Mouse (Mus musculus): ENCODE measurements around the gene Med11. TPM values are rescaled to one million over a fixed set of nuclear protein-coding genes. Genes with fewer than 3 reads are reported as not detected.

The Med11 gene
- polyA plus RNA-seq, 1 experiment from 2014 or later = 51.6 TPM

DNA sequence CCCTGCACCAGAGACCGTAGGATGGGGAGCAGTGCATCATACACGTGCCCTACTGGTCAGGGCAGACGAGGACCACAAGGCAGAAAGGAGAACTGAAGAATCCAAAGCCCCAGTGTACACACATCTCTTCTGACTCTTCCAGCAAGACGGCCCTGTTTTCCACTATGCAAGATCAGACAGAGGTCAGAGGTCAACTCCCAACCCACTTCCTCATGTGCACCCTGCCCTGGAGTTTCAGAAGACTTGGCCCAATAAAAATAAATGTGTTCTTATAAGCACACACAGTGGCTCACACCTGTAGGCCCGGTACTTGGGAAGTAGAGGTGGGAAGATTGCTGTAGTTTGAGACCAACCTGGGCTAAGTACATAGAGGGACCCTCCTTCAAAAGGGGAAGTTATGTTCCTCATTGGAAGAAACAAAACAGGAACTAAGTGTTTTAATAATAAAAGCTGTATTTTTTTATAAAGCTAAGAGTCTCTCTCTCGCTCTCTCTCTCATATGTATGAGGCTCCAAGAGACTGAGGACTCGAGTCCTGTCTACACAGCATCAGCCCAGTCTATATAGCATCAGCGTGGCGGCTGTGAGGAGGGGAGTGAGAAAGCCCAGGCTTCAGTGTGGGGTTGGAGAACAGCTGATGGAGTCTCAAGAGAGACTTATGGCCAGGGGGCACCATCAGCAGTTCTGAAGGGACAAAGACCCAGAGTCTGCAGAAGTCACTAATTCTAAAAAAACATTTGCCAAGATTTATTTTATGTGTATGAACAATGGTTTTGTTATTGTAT, 1.7 kb downstream of the Med11 start:
- DNase-seq (ENCODE audit: low spot score) = no peak
- Histone ChIP-seq H3K4me3 (ENCODE audit: low read depth, low read length) (no peak overlapping the region), H3K9me3 (ENCODE audit: control insufficient read depth, low read length) (no peaks in the 10 kb centered on the region), H3K27ac (ENCODE audit: low read depth) (no peak overlapping the region; the same call in 1 of the 2 replicates), H3K9ac (ENCODE audit: low read length) (no peak overlapping the region), H3K36me3 (ENCODE audit: control insufficient read depth, insufficient read depth, low read length) (peaks cover 13% of the 10 kb centered on the region; the same call in 1 of the 2 replicates), H3K27me3 (replicated peaks; ENCODE audit: control insufficient read depth, insufficient read depth, low read length) (peaks cover 1% of the 10 kb centered on the region), H3K4me1 (replicated peaks; ENCODE audit: control insufficient read depth, insufficient read depth, low read length) (peaks cover 16% of the 10 kb centered on the region), H3K4me2 (ENCODE audit: low read length) (no peak overlapping the region; the same call in 1 of the 2 replicates)
- WGBS = 89% methylated on average over 9 of the region's 9 CpGs
- ATAC-seq (replicated peaks; ENCODE audit: low FRiP score, low TSS enrichment, low read depth) = no peak

DNA sequence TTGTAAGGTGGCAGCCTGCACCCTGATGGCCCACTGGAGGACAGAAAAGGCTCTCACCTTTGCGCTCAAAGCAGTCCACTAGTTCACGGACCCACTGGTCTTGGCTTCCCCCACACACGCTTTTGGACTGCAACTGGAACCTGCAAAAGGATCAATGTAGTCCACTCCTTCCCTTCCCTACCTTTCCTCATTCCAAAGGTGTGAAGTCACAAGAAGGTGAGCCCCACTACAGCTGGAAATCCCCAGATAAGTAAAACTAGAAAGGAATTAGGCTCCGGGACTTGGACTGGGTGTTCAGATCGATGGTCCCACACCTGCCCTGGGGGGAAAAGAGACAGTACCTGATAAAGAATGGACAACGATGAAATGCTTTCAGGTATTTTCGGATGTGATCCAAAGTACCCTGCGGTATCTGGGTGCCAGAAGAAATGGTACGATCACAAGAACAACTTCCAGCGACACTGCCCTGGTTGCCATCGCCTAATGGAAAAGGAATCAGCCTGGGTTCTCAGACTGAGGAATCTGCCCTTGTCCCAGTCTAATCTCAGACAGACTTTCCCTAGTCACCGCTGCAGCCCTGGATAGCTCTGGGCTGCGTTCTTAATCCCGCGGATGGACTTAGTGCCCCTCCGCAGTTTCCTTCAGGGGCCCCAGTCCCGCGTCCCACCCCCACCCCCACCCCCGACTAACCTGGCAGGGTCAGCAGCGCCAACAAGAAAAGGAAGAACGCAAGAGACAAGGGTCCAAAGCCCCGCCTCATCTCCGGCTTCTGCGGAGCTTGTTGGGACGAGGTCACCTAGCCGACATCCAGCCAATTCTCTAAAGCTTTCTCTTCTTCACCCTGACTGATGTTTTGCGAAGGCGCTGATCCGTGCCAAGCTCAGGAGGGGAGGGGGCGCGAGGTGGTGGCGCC, 7.2 kb downstream of the Med11 start, which contains the start of gene Zmynd15:
Gene Zmynd15, plus strand, starts transcription at position 746 of the 913 bp plus-strand sequence.
- DNase-seq (ENCODE audit: low spot score) = peak; percentile 75
- Histone ChIP-seq H3K27me3 (replicated peaks; ENCODE audit: control insufficient read depth, insufficient read depth, low read length) (peaks cover 18% of the 10 kb centered on the region), H3K9ac (ENCODE audit: low read length) (peak within 1 kb of the TSS; percentile 60), H3K36me3 (ENCODE audit: control insufficient read depth, insufficient read depth, low read length) (0 out of 2 replicates have a peak, but pooled peaks cover 4% of the 10 kb centered on the region), H3K9me3 (ENCODE audit: control insufficient read depth, low read length) (no peaks in the 10 kb centered on the region), H3K4me1 (replicated peaks; ENCODE audit: control insufficient read depth, insufficient read depth, low read length) (peaks cover under 1% of the 10 kb centered on the region), H3K4me2 (ENCODE audit: low read length) (peak within 1 kb of the TSS; percentile 100), H3K4me3 (ENCODE audit: low read depth, low read length) (peak within 1 kb of the TSS; percentile 62), H3K27ac (ENCODE audit: low read depth) (peak within 1 kb of the TSS; percentile 9; the same call in 1 of the 2 replicates)
- WGBS = 18% methylated on average over 32 of the region's 32 CpGs
- 0 out of 2 replicates have a peak, but pooled peaks have one; percentile 22 for ATAC-seq (replicated peaks; ENCODE audit: low FRiP score, low TSS enrichment, low read depth)

DNA sequence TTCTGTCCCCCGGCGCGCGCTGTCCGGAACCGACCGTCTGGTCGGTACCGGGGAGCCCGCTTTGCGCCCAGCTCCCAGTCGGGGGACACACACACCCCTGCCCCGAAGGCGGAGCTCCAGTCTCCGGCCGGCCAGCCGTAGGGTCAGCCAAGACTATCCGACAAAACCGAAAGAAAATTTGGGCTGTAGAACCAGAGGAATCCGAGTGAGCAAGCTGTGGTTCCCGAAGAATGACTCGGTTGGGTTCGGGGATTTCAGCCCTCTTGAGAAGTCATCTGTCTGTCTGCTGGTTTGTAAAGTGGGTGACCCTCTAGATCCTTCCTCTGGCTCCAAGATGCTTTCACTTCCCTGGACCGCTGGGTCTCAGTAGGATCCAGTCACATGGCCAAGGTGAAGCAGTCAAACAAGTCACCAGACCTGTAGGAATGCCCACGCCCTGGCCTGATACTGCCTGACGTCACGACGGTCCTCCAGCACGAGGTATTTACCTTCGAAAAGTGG, 7.9 kb downstream of the Med11 start, which contains the start of gene Cxcl16:
Gene Cxcl16, minus strand, starts transcription at position 384 of the 501 bp plus-strand sequence.
- H3K36me3 ChIP-seq (ENCODE audit: control insufficient read depth, insufficient read depth, low read length) = no peaks in the 10 kb centered on the region
- peak within 1 kb of the TSS; percentile 60 for H3K9ac ChIP-seq (ENCODE audit: low read length)
- 4% methylated on average over 30 of the region's 30 CpGs for WGBS
- H3K4me3 ChIP-seq (ENCODE audit: low read depth, low read length) = peak within 1 kb of the TSS; percentile 62
- H3K9me3 ChIP-seq (ENCODE audit: control insufficient read depth, low read length) = no peaks in the 10 kb centered on the region
- H3K27ac ChIP-seq (ENCODE audit: low read depth) = peak within 1 kb of the TSS; percentile 9; the same call in 1 of the 2 replicates
- peaks cover 24% of the 10 kb centered on the region for H3K27me3 ChIP-seq (replicated peaks; ENCODE audit: control insufficient read depth, insufficient read depth, low read length)
- peak; percentile 73 for ATAC-seq (replicated peaks; ENCODE audit: low FRiP score, low TSS enrichment, low read depth)
- H3K4me2 ChIP-seq (ENCODE audit: low read length) = peak within 1 kb of the TSS; percentile 100
- no peaks in the 10 kb centered on the region; the same call in none of the 2 replicates for H3K4me1 ChIP-seq (replicated peaks; ENCODE audit: control insufficient read depth, insufficient read depth, low read length)
- DNase-seq (ENCODE audit: low spot score) = no peak

DNA sequence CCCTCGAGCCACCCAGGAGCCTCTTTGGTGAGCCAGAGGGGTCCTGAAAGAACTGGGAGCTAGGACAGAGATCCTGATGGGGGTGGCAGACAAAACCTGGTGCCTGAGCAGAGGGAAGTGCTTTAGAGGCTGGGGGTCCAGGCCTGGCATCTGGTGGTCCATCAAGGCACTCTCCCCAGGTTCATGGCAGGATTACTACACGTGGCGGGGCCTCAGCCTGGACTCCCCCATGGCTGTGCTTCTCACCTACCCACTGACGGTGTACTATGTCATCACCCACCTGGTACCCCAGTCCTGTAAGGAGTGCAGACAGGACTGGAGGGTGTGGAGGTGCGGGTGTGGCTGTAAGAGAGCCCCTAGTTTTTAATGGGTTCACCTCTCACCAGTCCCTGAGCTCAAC, 12.3 kb downstream of the Med11 start:
- Histone ChIP-seq H3K27ac (ENCODE audit: low read depth) (no peak overlapping the region), H3K9ac (ENCODE audit: low read length) (no peak overlapping the region), H3K4me1 (replicated peaks; ENCODE audit: control insufficient read depth, insufficient read depth, low read length) (peaks cover 14% of the 10 kb centered on the region), H3K9me3 (ENCODE audit: control insufficient read depth, low read length) (no peaks in the 10 kb centered on the region), H3K4me3 (ENCODE audit: low read depth, low read length) (no peak overlapping the region), H3K4me2 (ENCODE audit: low read length) (no peak overlapping the region), H3K27me3 (replicated peaks; ENCODE audit: control insufficient read depth, insufficient read depth, low read length) (peaks cover 31% of the 10 kb centered on the region), H3K36me3 (ENCODE audit: control insufficient read depth, insufficient read depth, low read length) (no peaks in the 10 kb centered on the region)
- DNase-seq (ENCODE audit: low spot score) = no peak
- no peak for ATAC-seq (replicated peaks; ENCODE audit: low FRiP score, low TSS enrichment, low read depth)
- WGBS = 81% methylated on average over 5 of the region's 5 CpGs

DNA sequence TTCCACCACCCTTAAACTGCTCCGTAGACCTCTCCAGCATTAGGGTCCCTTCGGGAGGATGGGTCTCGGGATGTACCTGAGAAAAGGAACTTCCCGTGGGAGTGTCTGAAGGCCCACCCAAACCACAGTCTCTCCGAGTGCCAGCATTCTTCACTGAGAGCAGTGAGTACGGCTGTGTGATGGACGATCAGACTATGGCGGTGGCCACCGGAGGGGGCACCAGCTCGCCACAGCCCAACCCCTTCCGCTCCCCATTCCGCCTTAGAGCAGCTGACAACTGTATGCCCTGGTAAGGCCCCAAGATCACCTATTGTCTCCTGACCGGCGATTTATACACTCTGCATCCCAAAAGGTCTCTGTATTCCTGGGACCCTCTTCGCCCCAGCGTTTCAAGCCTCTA, 13.5 kb downstream of the Med11 start:
- ATAC-seq (replicated peaks; ENCODE audit: low FRiP score, low TSS enrichment, low read depth) = no peak
- no peak overlapping the region for H3K27ac ChIP-seq (ENCODE audit: low read depth)

DNA sequence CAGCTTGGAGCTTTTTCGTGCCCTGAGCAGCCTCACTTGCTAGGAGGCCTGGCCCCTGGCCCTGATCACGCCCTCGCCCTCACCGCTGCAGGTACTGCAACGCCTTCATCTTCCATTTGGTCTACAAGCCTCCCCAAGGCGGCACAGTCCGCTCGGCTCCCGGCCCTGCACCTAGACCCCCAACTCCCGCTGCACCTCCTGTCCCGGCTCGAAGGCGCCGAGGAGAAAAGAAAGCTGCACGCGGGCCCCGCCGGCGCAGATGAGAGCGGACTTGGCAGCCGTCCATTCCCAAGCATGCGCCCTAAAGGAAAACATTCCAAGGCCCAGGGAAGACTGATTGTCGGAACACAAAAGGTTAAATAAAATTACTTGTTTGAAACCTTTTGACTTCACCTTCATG, 14.1 kb downstream of the Med11 start:
- no peaks in the 10 kb centered on the region for H3K9me3 ChIP-seq (ENCODE audit: control insufficient read depth, low read length)
- H3K36me3 ChIP-seq (ENCODE audit: control insufficient read depth, insufficient read depth, low read length) = no peaks in the 10 kb centered on the region
- peak overlapping the region; percentile 28 for H3K4me3 ChIP-seq (ENCODE audit: low read depth, low read length)
- DNase-seq (ENCODE audit: low spot score) = peak; percentile 68
- peak overlapping the region; percentile 43; the same call in 1 of the 2 replicates for H3K27ac ChIP-seq (ENCODE audit: low read depth)
- ATAC-seq (replicated peaks; ENCODE audit: low FRiP score, low TSS enrichment, low read depth) = no peak
- peak overlapping the region; percentile 37 for H3K9ac ChIP-seq (ENCODE audit: low read length)
- peaks cover 14% of the 10 kb centered on the region for H3K4me1 ChIP-seq (replicated peaks; ENCODE audit: control insufficient read depth, insufficient read depth, low read length)
- 12% methylated on average over 23 of the region's 23 CpGs for WGBS
- H3K27me3 ChIP-seq (replicated peaks; ENCODE audit: control insufficient read depth, insufficient read depth, low read length) = peaks cover 26% of the 10 kb centered on the region
- peak overlapping the region; percentile 55 for H3K4me2 ChIP-seq (ENCODE audit: low read length)

More for the DNA sequence above, 13.5 kb downstream of the Med11 start:
- Histone ChIP-seq H3K4me2 (ENCODE audit: low read length) (peak overlapping the region; percentile 55), H3K9ac (ENCODE audit: low read length) (no peak overlapping the region), H3K36me3 (ENCODE audit: control insufficient read depth, insufficient read depth, low read length) (no peaks in the 10 kb centered on the region), H3K4me1 (replicated peaks; ENCODE audit: control insufficient read depth, insufficient read depth, low read length) (peaks cover 14% of the 10 kb centered on the region), H3K4me3 (ENCODE audit: low read depth, low read length) (peak overlapping the region; percentile 28), H3K9me3 (ENCODE audit: control insufficient read depth, low read length) (no peaks in the 10 kb centered on the region), H3K27me3 (replicated peaks; ENCODE audit: control insufficient read depth, insufficient read depth, low read length) (peaks cover 26% of the 10 kb centered on the region)
- peak; percentile 53 for DNase-seq (ENCODE audit: low spot score)
- 28% methylated on average over 16 of the region's 16 CpGs for WGBS

DNA sequence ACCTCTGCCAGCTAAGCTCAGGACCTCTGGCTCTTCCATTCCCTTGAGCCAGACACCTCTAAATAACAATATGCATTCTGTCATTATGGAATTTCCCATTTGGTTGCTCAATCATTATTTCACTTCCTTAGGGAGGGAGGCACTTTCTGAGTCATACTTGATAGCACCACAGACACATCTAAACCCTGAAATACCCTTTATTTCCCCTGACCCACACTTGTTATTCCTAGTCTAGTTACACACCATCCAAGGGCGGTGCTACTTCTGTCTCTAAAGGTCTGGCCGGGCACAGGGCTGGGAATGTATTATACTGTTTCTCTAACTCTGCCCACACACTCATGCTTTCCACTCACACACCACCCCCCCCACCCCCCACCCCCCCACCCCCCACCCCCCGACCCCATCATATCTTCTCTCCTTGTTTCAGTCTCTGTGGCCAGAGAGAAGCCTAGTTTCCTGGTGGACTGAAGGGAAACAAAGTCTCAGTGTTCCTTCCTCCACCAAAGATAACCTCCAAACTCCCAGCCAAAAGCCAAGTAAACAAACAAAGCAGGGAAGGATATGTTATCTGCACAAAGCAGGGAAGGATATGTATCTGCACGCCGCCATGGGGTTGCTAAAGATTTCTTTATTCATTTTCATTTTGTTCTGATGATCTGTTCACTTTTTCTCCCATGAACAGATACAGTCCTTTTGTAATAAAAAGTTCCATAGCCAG, 16.3 kb downstream of the Med11 start:
- no peak overlapping the region for H3K27ac ChIP-seq (ENCODE audit: low read depth)
- no peaks in the 10 kb centered on the region for H3K9me3 ChIP-seq (ENCODE audit: control insufficient read depth, low read length)
- H3K4me3 ChIP-seq (ENCODE audit: low read depth, low read length) = no peak overlapping the region
- WGBS = 75% methylated on average over 5 of the region's 5 CpGs
- no peak for ATAC-seq (replicated peaks; ENCODE audit: low FRiP score, low TSS enrichment, low read depth)
- H3K4me2 ChIP-seq (ENCODE audit: low read length) = no peak overlapping the region
- H3K36me3 ChIP-seq (ENCODE audit: control insufficient read depth, insufficient read depth, low read length) = no peaks in the 10 kb centered on the region
- DNase-seq (ENCODE audit: low spot score) = no peak
- peaks cover 22% of the 10 kb centered on the region for H3K27me3 ChIP-seq (replicated peaks; ENCODE audit: control insufficient read depth, insufficient read depth, low read length)
- peaks cover 14% of the 10 kb centered on the region for H3K4me1 ChIP-seq (replicated peaks; ENCODE audit: control insufficient read depth, insufficient read depth, low read length)
- H3K9ac ChIP-seq (ENCODE audit: low read length) = no peak overlapping the region

DNA sequence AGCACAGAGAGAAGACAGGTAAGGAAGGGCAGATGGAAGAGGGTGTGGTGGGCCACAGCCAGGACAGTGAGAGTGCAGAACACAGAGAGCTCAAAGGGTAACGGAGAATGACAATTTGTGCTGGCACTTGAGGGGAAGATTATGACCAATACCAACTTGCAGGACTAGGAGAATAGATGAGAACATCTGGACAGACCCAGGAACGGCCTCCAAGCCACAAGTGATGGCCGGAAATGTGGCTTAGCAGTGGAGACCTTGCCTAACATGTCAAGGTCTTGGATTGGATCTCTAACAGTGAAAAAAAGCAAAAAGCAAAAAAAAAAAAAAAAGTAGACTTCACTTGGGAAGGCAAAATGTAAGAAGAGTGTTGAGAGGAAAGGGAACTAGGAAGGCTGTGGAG, 18.0 kb downstream of the Med11 start:
- no peaks in the 10 kb centered on the region for H3K36me3 ChIP-seq (ENCODE audit: control insufficient read depth, insufficient read depth, low read length)
- ATAC-seq (replicated peaks; ENCODE audit: low FRiP score, low TSS enrichment, low read depth) (no peak), DNase-seq (ENCODE audit: low spot score) (no peak)
- H3K4me3 ChIP-seq (ENCODE audit: low read depth, low read length) = no peak overlapping the region
- H3K9me3 ChIP-seq (ENCODE audit: control insufficient read depth, low read length) = no peaks in the 10 kb centered on the region
- H3K9ac ChIP-seq (ENCODE audit: low read length) = no peak overlapping the region
- no peak overlapping the region for H3K27ac ChIP-seq (ENCODE audit: low read depth)
- no peak overlapping the region for H3K4me2 ChIP-seq (ENCODE audit: low read length)
- WGBS = 92% methylated on average over 3 of the region's 3 CpGs
- peaks cover 14% of the 10 kb centered on the region for H3K4me1 ChIP-seq (replicated peaks; ENCODE audit: control insufficient read depth, insufficient read depth, low read length)
- peaks cover 12% of the 10 kb centered on the region for H3K27me3 ChIP-seq (replicated peaks; ENCODE audit: control insufficient read depth, insufficient read depth, low read length)

Data from intestine, embryonic 14.5 days (tissue).